Mouse (Mus musculus) retina, postnatal 1 day (tissue): ENCODE measurements at regions not wholly inside any gene's neighbourhood (a gene's known extent, or its start where the extent isn't known, plus 50 kb on each side); places are given as distances from the start of the nearest gene placed in this dataset.
"Not testable (repeated sequence)": the region's sequence is repeated elsewhere in the genome, so short reads cannot be mapped to it uniquely, and the experiment has no call there.

Source experiments
- DNase-seq: peaks from one replicate; pipeline ENCODE4 v3.0.0-alpha.2; 2012

DNA sequence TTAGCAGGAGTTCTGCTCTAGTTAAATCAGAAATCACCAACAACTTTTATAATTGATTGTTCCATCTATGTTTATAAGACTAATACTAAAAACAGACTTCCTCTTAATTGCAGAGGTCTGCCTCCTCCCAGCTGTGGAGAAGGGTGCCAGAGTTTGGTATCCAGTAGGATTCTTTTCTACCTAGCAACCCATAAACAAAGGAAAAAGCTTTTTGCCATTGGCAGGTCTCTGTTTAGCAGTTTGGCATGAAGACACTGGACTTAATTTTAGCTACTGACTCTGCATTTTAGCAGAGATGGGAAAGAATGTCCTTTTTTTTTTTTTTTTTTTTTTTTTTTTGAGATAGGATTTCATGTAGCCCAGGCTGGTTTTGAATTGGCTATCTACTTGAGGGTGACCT is 1628.4 kb downstream of the A830018L16Rik start:
- no peak for DNase-seq

DNA sequence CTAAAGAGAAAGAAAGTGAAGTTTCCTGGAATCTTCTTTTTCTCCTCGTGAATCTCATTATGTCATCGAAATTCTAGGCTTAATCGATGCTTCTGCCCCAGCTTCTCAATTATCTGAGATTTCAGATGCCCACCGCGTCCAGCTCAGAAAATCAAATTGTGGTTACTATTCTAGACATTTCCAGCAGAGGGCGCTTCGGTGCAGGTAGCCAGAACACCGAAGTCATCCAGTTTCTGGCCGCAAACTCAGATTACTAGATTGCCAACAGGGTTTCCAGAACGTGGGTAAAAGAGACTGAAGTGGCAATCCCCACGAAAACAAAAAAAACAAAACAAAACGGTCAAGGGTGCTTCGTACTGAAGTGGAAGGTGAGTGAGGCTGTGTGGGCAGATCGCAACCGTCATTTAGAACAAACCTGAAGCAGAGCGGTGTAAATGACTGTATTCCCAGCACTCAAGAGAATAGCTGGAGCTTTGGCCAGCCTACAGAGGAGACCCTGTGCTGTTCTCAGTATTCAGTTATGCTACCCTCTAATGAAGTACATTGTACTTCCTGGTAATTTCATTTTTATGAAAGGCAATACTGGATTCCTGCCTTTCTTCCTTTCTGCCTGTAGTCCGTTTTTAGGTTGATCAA is 1636.4 kb downstream of the A830018L16Rik start:
- DNase-seq: peak; percentile 65

DNA sequence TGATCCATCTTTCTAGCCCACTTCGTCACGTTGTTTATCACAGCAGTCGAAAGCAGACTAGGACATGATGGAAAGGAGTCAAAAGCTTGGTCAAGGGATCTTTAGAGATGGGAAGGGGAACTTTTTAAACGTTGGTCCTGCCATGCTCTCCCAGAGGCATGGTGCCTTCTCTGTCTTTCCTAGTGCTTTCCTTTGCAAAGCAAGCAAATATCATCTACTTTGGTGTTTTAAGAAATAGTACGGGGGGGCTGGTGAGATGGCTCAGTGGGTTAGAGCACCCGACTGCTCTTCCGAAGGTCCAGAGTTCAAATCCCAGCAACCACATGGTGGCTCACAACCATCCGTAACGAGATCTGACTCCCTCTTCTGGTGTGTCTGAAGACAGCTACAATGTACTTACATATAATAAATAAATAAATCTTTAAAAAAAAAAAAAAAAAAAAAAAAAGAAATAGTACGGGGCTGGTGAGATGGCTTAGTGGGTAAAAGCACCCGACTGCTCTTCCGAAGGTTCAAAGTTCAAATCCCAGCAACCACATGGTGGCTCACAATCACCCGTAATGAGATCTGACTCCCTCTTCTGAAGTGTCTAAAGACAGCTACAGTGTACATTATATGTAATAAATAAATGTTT is 1637.6 kb downstream of the A830018L16Rik start:
- DNase-seq: not testable (repeated sequence)

DNA sequence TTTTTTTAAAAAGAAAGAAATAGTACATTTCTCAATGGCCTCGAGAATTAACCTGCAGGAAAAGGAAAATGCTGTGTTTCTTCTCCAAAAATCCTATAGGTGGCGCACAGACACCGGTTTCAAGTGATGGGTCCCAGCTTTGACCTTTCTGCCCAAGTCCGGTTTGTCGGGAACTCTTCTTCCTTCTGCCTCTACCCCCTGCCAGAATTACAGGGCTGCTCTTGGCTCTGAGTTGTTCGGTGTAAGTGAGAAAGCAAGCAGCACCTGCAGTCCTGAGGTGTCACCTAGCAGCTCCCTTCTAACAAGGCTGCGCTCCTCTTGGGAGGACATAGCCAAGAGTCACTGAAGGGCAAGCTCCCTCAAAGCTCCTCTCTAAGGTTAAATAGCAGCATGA is 1638.2 kb downstream of the A830018L16Rik start:
- peak; percentile 73 for DNase-seq

DNA sequence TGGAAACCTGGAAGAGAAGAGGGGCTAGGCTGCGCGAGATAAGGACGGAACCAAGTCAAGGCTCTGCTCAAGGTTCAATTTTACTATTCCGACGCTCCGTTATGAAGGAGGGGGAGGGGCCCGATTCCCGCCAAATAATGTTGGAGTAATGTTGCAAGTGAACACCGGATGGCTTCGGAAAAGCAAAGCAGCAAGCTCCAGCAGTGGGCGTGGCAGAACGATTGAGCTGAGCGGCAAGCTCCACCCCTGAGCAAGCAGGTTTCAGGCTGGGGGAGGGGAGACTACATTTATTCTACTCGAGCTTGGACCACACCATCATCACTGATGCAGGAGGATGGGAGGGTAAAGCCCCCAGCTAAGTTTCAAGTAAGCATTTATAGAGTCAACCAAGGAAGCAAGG is 1643.8 kb downstream of the A830018L16Rik start:
- DNase-seq: no peak

DNA sequence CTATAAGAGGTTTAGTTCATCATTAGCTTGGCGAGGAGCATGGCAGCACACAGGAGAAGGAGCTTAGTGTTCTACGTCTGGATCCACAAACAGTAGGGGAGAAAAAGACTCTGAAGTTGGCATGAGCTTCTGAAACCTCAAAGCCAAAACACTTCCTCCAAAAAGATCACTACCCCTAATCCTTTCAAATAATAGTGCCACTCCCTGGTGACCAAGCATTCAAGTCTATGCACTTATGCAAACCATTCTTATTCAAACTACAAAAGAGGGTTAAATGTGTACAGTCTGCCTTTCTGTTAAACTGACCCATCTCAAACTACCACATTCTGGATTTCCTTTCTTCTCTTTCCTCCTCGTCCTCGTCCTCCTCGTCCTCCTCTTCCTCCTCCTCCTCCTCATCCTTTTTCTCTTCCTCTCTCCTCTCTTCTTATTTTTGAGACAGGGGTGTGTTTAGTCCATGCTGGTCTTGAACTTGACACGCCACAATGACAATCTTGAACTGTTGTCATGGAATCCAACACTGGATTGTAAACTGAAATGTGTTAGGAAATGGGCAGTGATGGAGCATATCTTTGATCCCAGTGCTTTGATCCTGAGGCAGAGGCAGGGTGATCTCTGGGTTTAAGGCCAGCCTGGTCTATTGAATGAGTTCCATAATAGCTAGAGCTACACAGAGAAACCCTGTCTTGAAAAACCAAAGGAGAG is 1645.9 kb downstream of the A830018L16Rik start:
- no peak for DNase-seq
